Mouse (Mus musculus) urinary bladder, postnatal 10 days (tissue): ENCODE results near the gene Rps27a.
"Not testable (repeated sequence)": the region's sequence is repeated elsewhere in the genome, so short reads cannot be mapped to it uniquely, and the experiment has no call there.

Source experiments
- DNase-seq: peaks from one replicate; pipeline ENCODE4 v3.0.0; 2022; ENCODE audit warnings: low spot score

The Rps27a gene

DNA sequence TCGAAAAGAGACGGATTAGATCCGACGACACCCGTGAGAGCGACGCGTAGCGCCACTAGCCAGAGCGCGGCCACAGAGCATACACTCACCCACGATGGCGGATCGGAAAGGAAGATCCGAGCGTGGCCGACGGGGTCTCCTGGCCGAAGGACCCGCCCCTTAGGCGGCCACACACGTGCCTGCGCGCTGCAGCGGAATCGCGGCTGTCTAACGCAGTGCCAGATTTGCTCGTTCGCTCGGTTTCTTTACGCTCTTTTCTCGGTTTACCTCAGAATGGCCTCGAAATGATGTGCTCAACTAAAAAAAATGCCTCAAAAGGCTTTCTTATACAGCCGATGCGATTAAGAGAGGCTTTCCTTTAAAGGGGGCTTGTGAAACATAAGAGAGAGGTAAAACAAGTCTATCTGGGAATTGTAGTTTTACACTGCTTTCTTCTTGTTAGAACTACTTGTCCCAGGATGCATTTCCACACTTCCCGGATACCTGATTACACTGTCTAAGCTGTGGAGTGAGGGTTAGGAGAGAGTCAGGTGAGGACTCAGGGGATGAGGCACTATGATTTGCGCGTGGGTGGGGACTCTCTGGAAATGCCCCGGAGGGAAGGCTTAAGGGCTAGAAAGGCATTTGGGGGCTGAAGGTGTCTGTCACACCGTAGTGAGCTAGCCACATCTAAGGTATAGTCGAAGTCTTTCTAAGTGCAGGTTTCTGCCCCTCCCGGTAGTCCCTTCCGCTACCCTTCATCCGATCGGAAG is at the start of gene Rps27a, which contains the start of gene Clhc1:
Gene Rps27a, minus strand, starts transcription at position 358 of the 752 bp plus-strand sequence.
Gene Clhc1, plus strand, starts transcription at position 199 of the 752 bp plus-strand sequence.
- peak; percentile 81 for DNase-seq

DNA sequence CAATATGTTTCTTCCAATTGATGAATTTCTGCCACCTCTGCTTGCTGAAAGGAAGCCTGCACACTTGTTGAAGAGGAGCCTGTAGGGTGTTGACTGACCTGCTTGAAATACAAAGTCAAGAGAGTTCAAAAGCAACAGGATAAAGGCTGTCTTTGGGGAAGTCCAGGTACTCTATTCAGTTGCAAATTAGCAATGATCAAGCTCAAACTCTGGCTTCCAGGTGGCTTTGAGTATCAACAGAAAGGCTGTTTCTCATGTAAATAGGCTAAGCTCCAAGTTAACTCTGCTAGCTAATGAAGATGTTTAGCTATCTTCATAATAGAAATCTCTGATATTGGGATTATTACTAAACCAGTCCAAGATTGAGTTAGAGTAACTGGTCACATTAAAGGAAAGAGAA is 49.2 kb upstream of the Rps27a start:
- DNase-seq, result no peak

DNA sequence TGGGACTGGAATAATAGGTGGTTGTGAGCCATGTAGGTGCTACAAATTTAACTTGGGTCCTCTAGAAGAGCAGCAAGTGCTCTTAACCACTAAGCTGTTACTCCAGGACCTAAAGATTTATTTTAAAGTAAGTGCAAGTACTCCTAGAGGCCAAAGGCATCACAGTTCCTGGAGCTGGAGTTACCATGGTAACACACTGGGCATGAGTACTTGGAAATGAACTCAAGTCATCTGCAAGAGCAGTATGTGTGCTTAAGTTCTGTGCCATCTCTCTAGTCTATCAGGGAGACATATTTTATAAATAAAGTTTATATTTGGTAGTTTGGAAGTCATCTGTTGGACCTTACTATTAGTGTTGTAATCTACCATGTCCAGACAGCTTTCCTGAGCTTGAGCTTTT is 47.3 kb upstream of the Rps27a start:
- no peak for DNase-seq

DNA sequence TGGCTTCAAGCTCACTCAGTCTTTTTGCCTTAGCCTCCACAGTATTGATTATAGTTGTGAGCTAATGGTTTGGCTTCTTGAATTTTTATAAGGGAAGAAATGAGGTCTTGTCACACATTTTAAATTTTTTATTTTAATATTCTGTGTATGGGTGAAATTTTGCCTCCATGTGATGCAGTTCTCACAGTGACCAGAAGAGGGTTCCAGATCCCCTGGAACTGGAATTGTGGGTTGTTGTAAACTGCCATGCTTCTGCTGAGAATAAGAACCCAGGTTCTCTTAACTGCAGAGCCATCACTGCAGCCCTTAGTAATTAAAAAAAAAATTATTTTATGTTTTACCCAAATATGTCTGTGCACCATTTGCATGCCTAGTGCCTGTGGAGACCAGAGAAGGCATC is 31.7 kb upstream of the Rps27a start:
- no peak for DNase-seq

DNA sequence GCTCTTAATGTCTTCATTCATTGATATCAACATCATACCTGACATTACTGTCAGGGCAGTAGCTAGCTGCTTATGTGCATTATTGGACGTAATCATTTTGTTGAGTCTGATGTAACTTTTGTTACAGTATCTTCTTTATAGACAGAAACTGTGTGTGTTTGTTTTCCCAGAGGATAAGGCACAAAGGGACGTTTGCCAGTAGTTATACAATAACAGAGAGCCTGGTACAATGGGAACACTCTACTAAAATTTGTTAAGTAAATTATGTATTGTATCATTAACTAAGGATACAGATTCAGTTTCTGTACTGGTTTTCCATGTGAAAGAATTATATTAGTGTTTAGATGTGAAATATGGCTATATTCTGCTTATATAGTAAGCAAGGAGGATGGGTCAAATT is 24.7 kb upstream of the Rps27a start:
- DNase-seq, result no peak

DNA sequence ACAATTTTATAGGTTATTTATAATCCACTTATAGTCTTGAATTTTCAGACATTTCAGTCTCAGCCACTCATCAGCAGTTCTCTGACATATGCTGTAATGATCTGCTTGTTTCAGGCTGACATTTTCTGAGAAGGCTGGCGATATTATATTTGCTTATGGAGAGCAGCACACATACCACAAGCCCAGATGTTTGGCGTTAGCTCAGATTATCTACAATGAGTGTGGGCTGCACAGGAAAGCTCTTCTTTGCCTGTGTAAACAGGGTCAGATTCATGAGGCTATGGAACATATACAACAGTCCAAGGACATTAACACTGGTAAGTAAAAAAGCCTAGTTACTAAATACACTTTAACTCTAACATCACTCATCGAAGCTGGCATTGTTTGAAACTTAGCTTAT is 23.6 kb upstream of the Rps27a start:
- no peak for DNase-seq

DNA sequence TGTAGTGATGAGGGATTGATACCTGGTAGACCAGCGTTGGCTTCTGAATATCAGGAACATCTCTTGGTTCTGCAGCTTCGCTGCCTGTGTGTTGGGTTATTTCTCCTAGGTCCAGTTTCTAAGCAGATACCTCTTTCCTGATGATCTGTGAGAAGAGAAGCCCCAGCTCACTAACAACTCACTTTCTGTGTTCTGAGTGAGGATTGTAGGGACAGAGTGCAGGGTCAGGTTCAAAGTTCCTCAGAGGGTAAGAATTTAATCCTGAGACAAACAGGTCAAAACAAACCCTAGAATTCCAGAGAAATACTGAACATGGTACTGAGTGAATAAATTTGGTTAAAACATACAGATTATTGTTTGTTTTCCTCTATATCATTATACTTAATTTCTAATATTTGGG is 15.5 kb upstream of the Rps27a start:
- no peak for DNase-seq

DNA sequence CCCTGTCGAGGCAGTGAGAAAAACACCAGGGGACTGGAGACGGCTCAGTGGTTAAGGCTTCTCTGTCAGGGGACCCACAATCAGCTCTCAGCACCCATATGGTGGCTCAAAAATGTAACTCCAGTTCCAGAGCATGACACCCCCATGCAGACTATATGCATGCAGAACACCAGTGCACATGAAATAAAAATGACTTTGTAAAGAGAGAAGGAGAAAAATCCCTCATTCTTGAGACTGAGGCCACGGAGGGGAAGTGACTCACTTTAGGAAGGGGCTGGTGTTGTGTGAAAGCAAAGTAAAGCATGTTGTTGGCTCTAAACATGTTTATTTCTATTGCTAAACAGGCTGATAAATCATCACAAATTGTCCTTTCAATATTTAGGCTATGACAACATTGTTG is 13.1 kb upstream of the Rps27a start:
- DNase-seq, result no peak

DNA sequence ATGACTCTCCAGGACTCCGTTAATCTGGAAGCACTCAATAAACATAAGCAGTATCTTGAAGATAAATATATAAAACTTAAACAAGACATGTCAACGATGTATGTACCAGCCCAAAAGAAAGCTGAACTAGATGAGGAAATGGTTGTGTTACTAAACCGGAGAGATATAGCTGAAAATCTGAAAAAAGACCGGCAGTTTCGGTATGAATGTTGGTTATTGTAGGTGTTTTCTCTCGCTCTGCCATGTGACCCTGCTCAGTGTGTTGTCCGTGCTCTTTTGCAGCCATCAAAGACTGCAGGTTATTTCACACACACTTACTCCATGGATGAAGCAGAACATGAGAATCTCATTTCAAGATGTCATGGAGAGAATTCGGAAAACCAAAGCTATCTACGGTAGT is 12.5 kb upstream of the Rps27a start:
- no peak for DNase-seq

DNA sequence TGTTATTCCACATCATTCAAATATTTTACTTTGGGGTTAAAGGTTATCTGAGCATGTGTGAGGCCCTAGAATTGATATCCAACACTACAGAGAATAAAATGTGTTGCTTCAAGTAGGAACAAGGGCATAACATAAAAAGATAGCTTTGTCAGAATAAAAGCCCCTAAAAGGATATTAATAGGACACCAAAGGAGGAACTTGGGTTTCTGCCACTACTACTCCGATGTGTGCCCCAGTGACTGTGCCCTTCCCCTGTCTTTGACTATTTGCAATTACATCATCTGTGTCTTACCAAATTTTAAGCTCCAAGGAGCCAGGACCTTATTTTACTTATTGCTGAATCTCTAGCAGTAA is 1.5 kb upstream of the Rps27a start:
- DNase-seq, result no peak

DNA sequence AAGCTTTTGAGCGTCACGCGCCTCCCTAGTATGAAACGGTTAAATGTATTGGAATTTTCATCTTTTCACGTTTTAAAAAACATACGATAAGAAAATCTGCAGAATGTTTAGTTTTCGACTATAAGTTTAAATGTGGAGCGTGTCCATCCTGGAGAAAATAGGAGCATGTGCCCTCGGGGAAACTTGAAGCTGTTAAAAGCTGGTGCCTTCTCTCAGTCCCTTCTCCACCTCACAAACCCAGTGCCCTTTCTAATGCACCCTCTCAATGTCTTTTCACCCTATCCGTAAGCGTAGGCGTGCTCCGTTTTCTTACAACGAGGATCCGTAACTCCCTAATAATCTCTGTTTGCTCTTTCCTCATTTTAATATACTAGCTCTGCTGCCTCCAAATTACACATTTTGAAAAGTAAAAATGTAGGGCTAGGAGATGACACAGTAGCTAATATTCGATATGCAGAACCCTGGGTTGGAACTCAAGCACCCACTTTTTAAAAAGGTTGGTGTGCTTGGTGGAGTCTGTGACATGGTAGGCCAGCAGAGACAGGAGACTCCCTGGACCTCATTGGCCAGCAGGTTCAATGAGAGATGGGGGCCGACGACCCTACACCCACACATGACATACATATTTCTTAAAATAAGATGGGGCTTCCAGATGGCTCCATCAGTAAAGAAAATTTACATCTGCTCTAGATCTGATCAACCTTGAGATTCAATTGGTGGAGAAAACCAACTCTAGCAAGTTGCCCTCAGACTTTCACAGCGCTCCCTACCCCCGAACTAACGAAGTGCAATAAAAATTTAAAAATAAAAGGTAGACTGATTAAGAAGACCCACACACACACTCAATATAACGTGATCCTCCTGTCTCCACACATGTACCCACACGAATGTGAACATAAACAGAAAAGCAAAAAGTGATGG is 855 bp upstream of the Rps27a start:
- no peak for DNase-seq

DNA sequence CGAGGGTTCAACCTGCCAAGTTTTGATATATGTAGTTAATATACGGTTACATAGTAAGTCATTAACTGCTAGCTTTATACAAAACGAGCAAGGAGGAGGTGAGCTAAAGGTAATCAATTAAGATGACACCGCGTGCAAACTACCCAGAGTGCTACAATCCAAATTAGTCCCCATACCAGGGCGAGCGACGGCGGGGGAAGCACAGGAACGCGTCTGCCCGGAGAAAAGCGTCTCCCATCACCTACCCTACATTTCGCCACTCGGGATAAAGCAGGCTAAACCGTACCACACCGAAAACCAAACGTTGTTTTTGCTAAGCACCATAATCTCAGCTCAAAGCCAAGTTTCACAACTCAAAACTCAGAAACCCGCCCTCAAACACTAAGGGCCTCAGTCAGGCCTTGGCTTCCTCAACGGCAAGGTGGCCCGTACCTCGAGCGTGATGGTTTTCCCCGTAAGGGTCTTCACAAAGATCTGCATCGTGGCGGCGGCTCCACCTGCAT is 609 bp downstream of the Rps27a start:
- DNase-seq, result no peak

DNA sequence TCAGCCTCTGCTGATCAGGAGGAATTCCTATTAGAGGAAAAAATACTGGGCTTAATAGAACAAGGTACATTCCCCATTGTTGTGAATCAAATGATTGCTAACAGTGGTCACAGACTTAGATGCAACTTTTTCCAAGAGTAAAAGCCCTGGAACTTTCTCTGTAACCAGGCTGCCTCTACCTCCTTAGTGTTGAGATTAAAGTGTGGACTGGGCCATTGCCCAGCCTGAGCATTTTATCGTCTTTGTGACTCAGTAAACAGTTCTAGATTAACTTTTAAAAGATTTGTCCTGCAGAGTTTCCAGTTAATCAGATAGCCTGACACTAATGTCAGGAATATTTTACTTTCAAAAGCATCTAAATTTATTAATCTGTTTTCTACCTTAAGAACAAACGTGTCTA is 1.1 kb downstream of the Rps27a start:
- no peak for DNase-seq

DNA sequence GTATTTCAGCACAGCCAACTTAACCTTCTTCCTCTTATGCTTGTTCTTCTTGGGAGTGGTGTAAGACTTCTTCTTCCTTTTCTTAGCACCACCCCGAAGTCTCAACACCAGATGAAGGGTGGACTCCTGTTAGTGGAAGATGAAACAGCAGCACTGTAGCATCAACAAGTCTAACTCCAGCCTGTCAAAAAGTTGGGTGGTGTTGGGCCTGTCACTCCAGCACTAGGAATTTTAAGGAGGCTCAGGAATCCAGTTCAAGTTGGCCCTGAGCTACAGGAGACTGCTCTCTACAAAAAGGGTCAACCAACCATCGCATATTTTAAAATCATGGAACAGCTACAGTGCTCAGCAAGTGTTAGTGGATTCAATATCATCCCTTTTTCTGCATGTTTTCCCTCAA is 1.6 kb downstream of the Rps27a start:
- not testable (repeated sequence) for DNase-seq

DNA sequence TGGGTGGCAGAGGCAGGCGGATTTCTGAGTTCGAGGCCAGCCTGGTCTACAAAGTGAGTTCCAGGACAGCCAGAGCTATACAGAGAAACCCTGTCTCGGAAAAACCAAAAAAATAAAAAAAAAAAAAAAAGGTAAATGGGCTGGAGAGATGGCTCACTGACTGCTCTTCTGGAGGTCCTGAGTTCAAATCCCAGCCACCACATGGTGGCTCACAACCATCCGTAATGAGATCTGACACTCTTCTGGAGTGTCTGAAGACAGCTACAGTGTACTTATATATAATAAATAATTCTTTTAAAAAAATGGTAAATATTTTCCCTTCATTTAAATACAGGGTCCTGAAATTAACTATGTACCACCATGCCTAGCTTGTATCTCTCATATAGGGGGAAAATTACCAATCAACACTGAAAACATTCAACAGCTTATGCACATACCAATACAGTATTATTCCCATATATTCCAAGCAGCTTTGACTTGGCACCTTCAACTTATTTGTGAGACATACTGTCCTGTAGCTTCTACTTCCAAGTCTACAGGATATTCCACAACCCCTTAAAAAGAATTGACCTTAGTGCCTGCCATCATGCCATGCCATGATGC is 2.7 kb downstream of the Rps27a start:
- DNase-seq, result not testable (repeated sequence)

DNA sequence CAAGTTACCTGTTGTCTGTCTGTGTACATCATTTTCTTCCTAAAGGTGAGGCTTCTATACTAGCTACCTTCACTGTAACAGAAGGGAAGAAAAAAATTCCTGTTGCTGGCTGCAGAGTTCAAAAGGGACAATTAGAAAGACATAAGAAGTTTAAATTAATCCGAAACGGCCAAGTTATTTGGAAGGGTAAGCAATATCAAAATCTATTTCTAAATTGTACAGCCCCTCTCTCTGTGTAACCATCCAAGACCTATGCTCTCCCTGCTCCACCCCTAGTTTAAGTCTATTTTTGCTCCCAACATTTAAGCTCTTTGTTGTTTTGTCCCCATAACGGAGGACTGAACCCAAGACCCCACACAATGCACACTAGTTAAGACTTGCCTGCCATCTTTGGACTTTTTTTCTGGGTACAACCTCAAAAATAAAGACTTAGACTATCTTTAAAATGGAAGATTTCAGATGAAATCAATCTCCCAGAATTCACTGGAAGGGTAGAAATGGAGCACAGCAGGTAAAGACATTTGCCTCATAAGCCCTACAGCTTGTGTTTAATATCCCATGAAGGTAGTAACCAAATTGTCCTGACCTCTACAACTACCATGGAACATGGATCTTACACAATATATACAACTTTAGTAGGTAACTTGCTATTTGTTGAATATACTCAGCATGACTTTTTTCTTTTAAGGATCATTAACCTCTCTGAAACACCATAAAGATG is 3.5 kb downstream of the Rps27a start:
- DNase-seq, result no peak

DNA sequence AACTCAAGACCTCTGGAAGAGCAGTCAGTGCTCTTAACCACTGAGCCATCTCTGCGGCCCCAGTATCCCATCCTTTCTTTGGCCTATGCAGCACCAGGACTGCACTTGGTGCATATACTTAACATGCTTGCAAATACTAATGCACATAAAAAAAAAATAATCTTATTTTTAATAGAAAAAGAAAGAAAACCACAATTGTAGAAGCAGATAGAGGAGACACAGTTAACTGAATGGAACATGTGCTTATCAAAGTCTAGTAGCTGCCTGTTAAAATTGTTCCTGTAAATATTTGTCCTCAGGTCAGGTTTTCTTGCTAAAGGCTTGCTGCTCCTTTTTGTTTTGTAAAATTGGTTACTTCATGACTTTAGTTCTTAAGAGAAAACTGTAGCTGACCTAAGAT is 9.7 kb downstream of the Rps27a start:
- DNase-seq, result no peak

DNA sequence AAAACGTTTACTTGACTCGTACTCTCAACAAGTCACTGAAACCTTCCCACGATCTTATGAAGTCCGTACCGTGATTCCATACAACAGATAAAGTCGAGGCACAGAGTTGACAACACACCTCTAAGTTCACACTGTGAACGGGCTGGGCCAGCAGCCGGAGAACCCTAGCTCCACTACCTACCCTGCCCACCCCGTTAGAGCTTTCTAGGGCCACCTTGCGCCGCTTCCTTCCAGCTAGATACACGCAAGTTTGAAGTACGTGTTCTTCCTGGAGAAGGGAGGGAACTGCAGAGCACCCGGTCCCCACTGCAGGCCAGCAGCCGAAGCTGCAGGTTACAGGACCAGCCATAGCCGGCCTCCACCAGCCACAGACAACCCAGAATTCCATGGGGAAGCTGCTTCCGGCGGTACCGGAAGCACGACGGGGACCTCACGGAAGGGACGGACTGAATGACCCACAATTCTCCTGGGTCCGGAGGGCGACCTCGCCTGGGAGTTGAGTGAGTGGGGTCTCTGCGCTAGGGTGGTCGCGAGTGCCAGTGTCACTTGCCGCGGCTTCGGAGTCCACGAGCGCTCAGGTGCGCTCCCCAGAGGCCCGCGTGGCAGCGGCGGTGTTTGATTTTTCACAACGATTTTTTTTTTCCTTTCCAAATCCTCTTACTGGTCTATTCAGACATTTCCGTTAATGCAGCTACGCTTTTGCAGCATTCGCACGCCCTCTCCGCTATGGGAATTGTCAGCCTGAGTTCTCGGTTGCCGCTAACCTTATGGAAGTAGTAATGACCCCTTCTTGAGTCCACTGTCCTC is 21.7 kb downstream of the Rps27a start, which contains the start of gene Mtif2:
Gene Mtif2, plus strand, starts transcription at position 421 of the 807 bp plus-strand sequence.
- peak; percentile 19 for DNase-seq

DNA sequence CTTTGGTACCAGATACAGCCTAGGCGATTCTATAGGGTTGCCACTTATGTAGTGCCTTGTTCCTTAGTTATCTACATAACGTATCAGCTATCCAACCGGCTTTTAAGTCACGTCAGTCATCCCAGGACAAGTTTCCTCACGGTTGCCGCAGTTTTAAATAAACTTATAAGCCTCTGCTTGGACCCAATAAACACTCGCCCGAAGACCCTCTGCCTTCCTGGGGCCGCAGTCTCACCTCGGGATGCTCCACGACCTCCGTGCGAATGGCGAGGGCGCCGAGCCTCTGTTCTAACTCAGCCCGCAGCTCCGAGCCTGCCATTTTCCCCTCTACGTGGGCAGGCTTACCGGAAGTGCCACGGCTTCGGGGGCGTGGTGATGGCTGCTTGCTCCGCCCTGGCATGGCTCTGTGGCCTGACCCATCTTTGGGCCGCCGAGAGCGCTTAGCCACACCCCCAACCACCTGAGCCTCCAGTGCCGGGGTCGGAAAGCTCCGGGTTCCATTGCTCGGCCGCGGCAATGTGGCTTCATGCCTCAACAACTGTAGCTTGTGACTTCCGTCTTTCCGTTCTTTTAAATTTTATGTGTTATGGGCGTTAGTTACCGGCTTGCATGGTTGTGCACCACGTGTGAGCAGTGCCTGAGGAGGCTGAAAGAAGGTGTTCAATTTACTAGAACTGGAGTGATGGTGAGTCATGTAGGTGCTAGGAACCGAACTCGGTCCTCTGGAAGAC is 33.1 kb downstream of the Rps27a start, which contains the start of gene Prorsd1:
Gene Prorsd1, minus strand, starts transcription at position 352 of the 731 bp plus-strand sequence.
- DNase-seq, result peak; percentile 48

DNA sequence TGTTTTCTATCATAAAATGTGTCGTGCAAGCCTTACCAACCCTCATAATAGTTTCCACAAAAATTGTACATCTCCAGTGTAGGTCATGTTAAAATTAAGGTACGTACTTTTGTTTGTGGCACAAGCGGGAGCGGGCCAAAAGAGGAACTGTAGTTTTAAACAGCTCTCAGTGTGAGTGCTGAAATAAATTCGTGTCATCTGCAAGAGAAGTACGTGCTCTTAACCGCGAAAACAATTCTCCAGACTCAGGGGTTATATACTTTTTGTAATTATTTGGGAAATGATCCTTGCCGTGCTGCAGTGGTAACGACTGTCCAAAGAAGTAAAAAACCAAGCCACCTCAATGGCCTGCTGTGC is 33.6 kb downstream of the Rps27a start:
- DNase-seq, result no peak
